Mouse (Mus musculus): Measurements from ENCODE around the gene Kat8. TPM values are rescaled to one million over a fixed set of nuclear protein-coding genes. Genes with fewer than 3 reads are reported as not detected.
A peak's percentile ranks its signal among the peaks of the same experiment; 100 is the strongest.
"Not testable (repeated sequence)": the region's sequence is repeated elsewhere in the genome, so short reads cannot be mapped to it uniquely, and the experiment has no call there.

The Kat8 gene
- polyA plus RNA-seq, 1 experiment from 2014 or later = 41.3 TPM

- Histone ChIP-seq H3K4me3 (replicated peaks) (no peak overlapping the region), H3K4me1 (peaks cover 50% of the 10 kb centered on the region), H3K27me3 (replicated peaks) (no peaks in the 10 kb centered on the region), H3K36me3 (peaks cover 68% of the 10 kb centered on the region), H3K9ac (replicated peaks) (no peak overlapping the region), H3K27ac (replicated peaks) (no peak overlapping the region), H3K9me3 (replicated peaks) (no peaks in the 10 kb centered on the region), H3K4me2 (no peak overlapping the region)
- 83% methylated on average over 12 of the region's 12 CpGs for WGBS
- no peak for ATAC-seq (ENCODE audit: low FRiP score)
Observed at GRCm38 (mm10) chr7:127880431-127880830, 31.9 kb upstream of the Kat8 start.

- peaks cover 41% of the 10 kb centered on the region for H3K4me1 ChIP-seq
- no peak overlapping the region for H3K27ac ChIP-seq (replicated peaks)
- no peaks in the 10 kb centered on the region for H3K9me3 ChIP-seq (replicated peaks)
- no peak overlapping the region for H3K9ac ChIP-seq (replicated peaks)
- 68% methylated on average over 6 of the region's 6 CpGs for WGBS
- H3K27me3 ChIP-seq (replicated peaks) = no peaks in the 10 kb centered on the region
- no peak overlapping the region for H3K4me2 ChIP-seq
- ATAC-seq (ENCODE audit: low FRiP score) = no peak
- H3K36me3 ChIP-seq = peaks cover 85% of the 10 kb centered on the region
- H3K4me3 ChIP-seq (replicated peaks) = no peak overlapping the region
Observed at GRCm38 (mm10) chr7:127885951-127886350, 26.4 kb upstream of the Kat8 start.

GRCm38 (mm10) chr7:127886551-127886950 is 25.8 kb upstream of the Kat8 start:
- 96% methylated on average over 6 of the region's 6 CpGs for WGBS
- Histone ChIP-seq H3K27ac (replicated peaks) (no peak overlapping the region), H3K4me3 (replicated peaks) (no peak overlapping the region), H3K36me3 (peaks cover 81% of the 10 kb centered on the region), H3K4me1 (peaks cover 40% of the 10 kb centered on the region), H3K9ac (replicated peaks) (no peak overlapping the region), H3K9me3 (replicated peaks) (no peaks in the 10 kb centered on the region), H3K4me2 (no peak overlapping the region), H3K27me3 (replicated peaks) (no peaks in the 10 kb centered on the region)
- ATAC-seq (ENCODE audit: low FRiP score) = no peak

GRCm38 (mm10) chr7:127887191-127887590 is 25.1 kb upstream of the Kat8 start:
- Histone ChIP-seq H3K4me2 (no peak overlapping the region), H3K4me3 (replicated peaks) (no peak overlapping the region), H3K9me3 (replicated peaks) (no peaks in the 10 kb centered on the region), H3K4me1 (peaks cover 39% of the 10 kb centered on the region), H3K27ac (replicated peaks) (no peak overlapping the region), H3K27me3 (replicated peaks) (no peaks in the 10 kb centered on the region), H3K36me3 (peaks cover 79% of the 10 kb centered on the region), H3K9ac (replicated peaks) (no peak overlapping the region)
- 87% methylated on average over 8 of the region's 8 CpGs for WGBS
- ATAC-seq (ENCODE audit: low FRiP score) = no peak

GRCm38 (mm10) chr7:127887781-127888180 is 24.5 kb upstream of the Kat8 start:
- H3K36me3 ChIP-seq = peaks cover 77% of the 10 kb centered on the region
- H3K9me3 ChIP-seq (replicated peaks) = no peaks in the 10 kb centered on the region
- H3K9ac ChIP-seq (replicated peaks) = no peak overlapping the region
- H3K27ac ChIP-seq (replicated peaks) = no peak overlapping the region
- 84% methylated on average over 3 of the region's 3 CpGs for WGBS
- H3K4me3 ChIP-seq (replicated peaks) = no peak overlapping the region
- no peak for ATAC-seq (ENCODE audit: low FRiP score)
- peaks cover 33% of the 10 kb centered on the region for H3K4me1 ChIP-seq
- no peaks in the 10 kb centered on the region for H3K27me3 ChIP-seq (replicated peaks)
- no peak overlapping the region for H3K4me2 ChIP-seq

- H3K27me3 ChIP-seq (replicated peaks) = no peaks in the 10 kb centered on the region
- H3K9me3 ChIP-seq (replicated peaks) = no peaks in the 10 kb centered on the region
- ATAC-seq (ENCODE audit: low FRiP score) = no peak
- H3K4me2 ChIP-seq = no peak overlapping the region
- peaks cover 75% of the 10 kb centered on the region for H3K36me3 ChIP-seq
- peaks cover 23% of the 10 kb centered on the region for H3K4me1 ChIP-seq
- no peak overlapping the region for H3K9ac ChIP-seq (replicated peaks)
- H3K27ac ChIP-seq (replicated peaks) = no peak overlapping the region
- WGBS = 64% methylated on average over 3 of the region's 3 CpGs
- no peak overlapping the region for H3K4me3 ChIP-seq (replicated peaks)
Observed at GRCm38 (mm10) chr7:127888821-127889220, 23.5 kb upstream of the Kat8 start.

GRCm38 (mm10) chr7:127890798-127891197 is 21.5 kb upstream of the Kat8 start, which contains the start of gene Prss53:
Gene Prss53, minus strand, starts transcription at chr7:127890970.
- peaks cover 59% of the 10 kb centered on the region for H3K36me3 ChIP-seq
- 44% methylated on average over 4 of the region's 4 CpGs for WGBS
- H3K9me3 ChIP-seq (replicated peaks) = no peaks in the 10 kb centered on the region

GRCm38 (mm10) chr7:127894480-127894879 is 17.8 kb upstream of the Kat8 start:
- Histone ChIP-seq H3K9ac (replicated peaks) (peak overlapping the region; percentile 56), H3K27ac (replicated peaks) (peak overlapping the region; percentile 75; the same call in 1 of the 2 replicates), H3K4me3 (replicated peaks) (peak overlapping the region; percentile 61), H3K4me2 (peak overlapping the region; percentile 72), H3K36me3 (peaks cover 28% of the 10 kb centered on the region), H3K27me3 (replicated peaks) (no peaks in the 10 kb centered on the region), H3K9me3 (replicated peaks) (no peaks in the 10 kb centered on the region), H3K4me1 (peaks cover 13% of the 10 kb centered on the region)
- WGBS = 80% methylated on average over 5 of the region's 5 CpGs
- no peak for ATAC-seq (ENCODE audit: low FRiP score)

More at GRCm38 (mm10) chr7:127890798-127891197, 21.5 kb upstream of the Kat8 start, which contains the start of gene Prss53:
- H3K4me3 ChIP-seq (replicated peaks) = no peak within 1 kb of the TSS
- H3K4me2 ChIP-seq = no peak within 1 kb of the TSS
- peaks cover 16% of the 10 kb centered on the region for H3K4me1 ChIP-seq
- no peaks in the 10 kb centered on the region for H3K27me3 ChIP-seq (replicated peaks)
- H3K27ac ChIP-seq (replicated peaks) = no peak within 1 kb of the TSS
- H3K9ac ChIP-seq (replicated peaks) = no peak within 1 kb of the TSS
- no peak for ATAC-seq (ENCODE audit: low FRiP score)

- Histone ChIP-seq H3K9ac (replicated peaks) (peak within 1 kb of the TSS; percentile 56), H3K36me3 (peaks cover 21% of the 10 kb centered on the region), H3K4me1 (peaks cover 13% of the 10 kb centered on the region), H3K4me3 (replicated peaks) (peak within 1 kb of the TSS; percentile 61), H3K27ac (replicated peaks) (peak within 1 kb of the TSS; percentile 75), H3K9me3 (replicated peaks) (no peaks in the 10 kb centered on the region), H3K27me3 (replicated peaks) (no peaks in the 10 kb centered on the region), H3K4me2 (peak within 1 kb of the TSS; percentile 72)
- under 1% methylated on average over 26 of the region's 26 CpGs for WGBS
- peak; percentile 97 for ATAC-seq (ENCODE audit: low FRiP score)
Observed at GRCm38 (mm10) chr7:127895442-127895841, 16.9 kb upstream of the Kat8 start, which contains the start of the genes Gm21974 and Vkorc1. Gene Gm21974, minus strand, starts transcription at chr7:127895454. Gene Vkorc1, minus strand, starts transcription at chr7:127895617.

GRCm38 (mm10) chr7:127895891-127896290 is 16.4 kb upstream of the Kat8 start:
- H3K27me3 ChIP-seq (replicated peaks); H3K9ac ChIP-seq (replicated peaks); H3K9me3 ChIP-seq (replicated peaks): not testable (repeated sequence)
- WGBS = 65% methylated on average over 7 of the region's 7 CpGs
- peak overlapping the region; percentile 65 for H3K27ac ChIP-seq (replicated peaks)
- H3K4me3 ChIP-seq (replicated peaks) = peak overlapping the region; percentile 61
- ATAC-seq (ENCODE audit: low FRiP score) = peak; percentile 22
- peak overlapping the region; percentile 72 for H3K4me2 ChIP-seq
- peaks cover 13% of the 10 kb centered on the region for H3K4me1 ChIP-seq
- peaks cover 18% of the 10 kb centered on the region for H3K36me3 ChIP-seq

- peaks cover 16% of the 10 kb centered on the region for H3K36me3 ChIP-seq
- H3K27ac ChIP-seq (replicated peaks) = no peak overlapping the region
- H3K4me2 ChIP-seq = no peak overlapping the region
- no peaks in the 10 kb centered on the region for H3K27me3 ChIP-seq (replicated peaks)
- H3K9ac ChIP-seq (replicated peaks) = no peak overlapping the region
- H3K4me3 ChIP-seq (replicated peaks) = no peak overlapping the region
- H3K9me3 ChIP-seq (replicated peaks) = no peaks in the 10 kb centered on the region
- 59% methylated on average over 13 of the region's 13 CpGs for WGBS
- peaks cover 13% of the 10 kb centered on the region for H3K4me1 ChIP-seq
- no peak for ATAC-seq (ENCODE audit: low FRiP score)
Observed at GRCm38 (mm10) chr7:127896384-127896783, 15.9 kb upstream of the Kat8 start.

- no peak overlapping the region for H3K9ac ChIP-seq (replicated peaks)
- H3K4me3 ChIP-seq (replicated peaks) = no peak overlapping the region
- peaks cover 10% of the 10 kb centered on the region for H3K36me3 ChIP-seq
- H3K4me2 ChIP-seq = no peak overlapping the region
- H3K27ac ChIP-seq (replicated peaks) = no peak overlapping the region
- peaks cover 13% of the 10 kb centered on the region for H3K4me1 ChIP-seq
- 92% methylated on average over 7 of the region's 7 CpGs for WGBS
- no peak for ATAC-seq (ENCODE audit: low FRiP score)
- H3K9me3 ChIP-seq (replicated peaks) = no peaks in the 10 kb centered on the region
- H3K27me3 ChIP-seq (replicated peaks) = no peaks in the 10 kb centered on the region
Observed at GRCm38 (mm10) chr7:127897542-127897941, 14.8 kb upstream of the Kat8 start.

Data from neural tube, embryonic 15.5 days (tissue).